Mouse (Mus musculus) small intestine, adult 2 months (tissue): ENCODE results near the gene Klf7. TPM values are rescaled to one million over a fixed set of nuclear protein-coding genes. Genes with fewer than 3 reads are reported as not detected.

Experiments
- H3K27ac ChIP-seq: fragments of 200-500 bp; 2 replicates; pipeline ENCODE4 v1.5.1; 2012; ENCODE audit warnings: low read depth, low read length, control low read depth, inconsistent platforms; ENCODE audit not compliant: insufficient read depth
- H3K27me3 ChIP-seq: fragments of 200-500 bp; 2 replicates; pipeline ENCODE4 v1.6.1; 2012; ENCODE audit warnings: mild to moderate bottlenecking, moderate library complexity, low read length, inconsistent platforms; ENCODE audit not compliant: control insufficient read depth, insufficient read depth
- H3K36me3 ChIP-seq: fragments of 200-500 bp; 2 replicates; pipeline ENCODE4 v1.6.1; 2012; ENCODE audit warnings: mild to moderate bottlenecking, low read length, control low read depth, inconsistent platforms; ENCODE audit not compliant: control insufficient read depth, insufficient read depth
- H3K4me1 ChIP-seq: fragments of 200-500 bp; 2 replicates; pipeline ENCODE4 v1.6.1; 2012; ENCODE audit warnings: low read length, inconsistent platforms, mixed read lengths; ENCODE audit not compliant: control insufficient read depth, insufficient read depth, insufficient read length
- H3K4me3 ChIP-seq: fragments of 200-500 bp; 2 replicates; pipeline ENCODE4 v1.5.1; 2012; ENCODE audit warnings: low read depth, mild to moderate bottlenecking, control low read depth, inconsistent platforms, low read length, moderate library complexity
- CTCF ChIP-seq: fragments of 200-500 bp; IDR thresholded peaks from 2 replicates; pipeline ENCODE4 v1.5.1; 2012; ENCODE audit warnings: low read depth, mild to moderate bottlenecking, control low read depth, inconsistent platforms, low read length, moderate library complexity, mixed read lengths; ENCODE audit not compliant: insufficient replicate concordance, insufficient read length; ENCODE audit errors: extremely low read depth
- POLR2A ChIP-seq: fragments of 200-500 bp; IDR thresholded peaks from 2 replicates; pipeline ENCODE4 v1.6.1; 2012; ENCODE audit warnings: low read depth, mild to moderate bottlenecking, control low read depth, inconsistent platforms, low read length, moderate library complexity
- WGBS: fragments of 180-500 bp; shearing (Covaris S2); methylation state at CpG from one replicate; pipeline ENCODE4 v1.1.7; 2018; 5-methylcytosine and 5-hydroxymethylcytosine counted together
- polyA plus RNA-seq: library from polyadenylated mRNA; depleted of rRNA; stranded (reverse); fragments of >200 nt; gene quantifications from 2 replicates; pipeline ENCODE4 v1.2.3, GENCODE M21; 2012

Gene Klf7
- polyA plus RNA-seq, 1 experiment = 4.1 TPM

DNA sequence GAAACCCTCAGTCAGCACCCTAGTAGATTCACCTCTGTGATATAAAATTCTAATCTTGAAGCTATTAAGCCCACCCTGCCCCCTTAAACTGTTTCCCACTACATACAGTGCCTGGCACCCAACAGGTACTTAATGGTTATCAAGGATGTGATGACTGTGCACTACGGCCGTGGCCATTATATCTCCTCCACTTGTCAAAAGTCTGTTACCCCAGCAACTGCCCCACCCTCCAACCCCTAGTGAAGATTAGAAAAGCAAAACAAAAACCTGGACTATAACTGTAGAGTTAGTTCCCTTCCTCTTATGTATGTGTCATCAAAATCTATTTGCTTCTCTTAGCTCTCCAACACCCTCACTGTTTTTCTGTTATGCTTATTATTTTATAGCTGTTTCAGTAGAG, 40.9 kb downstream of the Klf7 start:
- Histone ChIP-seq H3K27me3 (no peaks in the 10 kb centered on the region), H3K36me3 (peaks cover 13% of the 10 kb centered on the region; the same call in 1 of the 2 replicates), H3K4me1 (peaks cover 12% of the 10 kb centered on the region), H3K27ac (no peak overlapping the region), H3K4me3 (no peak overlapping the region)
- TF ChIP-seq POLR2A = no peak
- TF ChIP-seq CTCF = no peak
- 23% methylated on average over 2 of the region's 2 CpGs for WGBS

DNA sequence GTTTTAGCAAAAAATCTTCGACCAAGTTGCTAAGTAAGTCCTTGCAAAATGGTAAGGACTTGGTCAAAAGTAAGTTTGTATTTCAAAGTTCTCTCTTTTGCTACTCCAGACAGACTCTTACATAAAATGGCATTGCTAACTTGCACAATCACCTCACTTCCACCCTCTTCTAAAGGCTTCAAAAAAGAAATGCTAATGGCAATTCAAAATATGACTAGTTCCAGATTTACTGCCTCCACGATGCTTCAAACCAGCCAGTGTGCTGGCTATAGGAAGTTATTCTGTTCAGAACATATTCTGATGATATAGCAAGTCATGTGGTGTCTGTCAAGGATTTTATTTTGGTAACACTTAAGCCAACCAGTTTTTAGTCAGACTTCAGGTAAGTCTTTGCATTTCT, 41.8 kb downstream of the Klf7 start:
- H3K27me3 ChIP-seq = no peaks in the 10 kb centered on the region
- TF ChIP-seq POLR2A (no peak), CTCF (no peak)
- WGBS = 78% methylated on average over 2 of the region's 2 CpGs
- peaks cover 13% of the 10 kb centered on the region; the same call in 1 of the 2 replicates for H3K36me3 ChIP-seq
- H3K4me3 ChIP-seq = no peak overlapping the region
- peaks cover 10% of the 10 kb centered on the region for H3K4me1 ChIP-seq
- no peak overlapping the region for H3K27ac ChIP-seq

DNA sequence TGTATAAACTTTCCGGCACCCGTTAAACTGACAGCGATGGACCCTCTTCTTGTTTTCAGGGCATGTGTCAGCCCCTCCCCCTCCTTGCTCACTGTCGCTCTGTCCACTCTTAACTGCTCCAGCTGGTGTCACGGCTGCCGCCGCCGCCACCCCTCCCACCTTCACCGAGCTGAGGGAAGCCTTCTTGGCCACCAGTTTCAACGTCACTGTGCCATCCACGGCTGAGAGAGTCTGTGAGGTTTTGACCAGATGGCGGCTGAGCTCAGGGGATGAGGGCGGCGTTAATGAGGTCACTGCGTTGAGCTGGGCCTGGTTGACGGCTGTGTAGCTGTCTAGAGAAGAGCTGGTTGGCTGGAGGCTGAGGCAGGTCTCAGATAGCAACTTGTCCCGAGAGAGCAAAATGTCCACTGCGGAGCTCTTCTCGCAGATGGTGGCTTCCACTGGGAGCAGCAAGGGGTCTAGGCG, 43.3 kb downstream of the Klf7 start:
- 87% methylated on average over 20 of the region's 20 CpGs for WGBS
- no peak overlapping the region for H3K27ac ChIP-seq
- TF ChIP-seq CTCF = no peak
- TF ChIP-seq POLR2A = no peak
- H3K4me1 ChIP-seq = peaks cover 9% of the 10 kb centered on the region
- H3K36me3 ChIP-seq = peaks cover 13% of the 10 kb centered on the region
- H3K27me3 ChIP-seq = no peaks in the 10 kb centered on the region
- peak overlapping the region; percentile 4; the same call in 1 of the 2 replicates for H3K4me3 ChIP-seq

DNA sequence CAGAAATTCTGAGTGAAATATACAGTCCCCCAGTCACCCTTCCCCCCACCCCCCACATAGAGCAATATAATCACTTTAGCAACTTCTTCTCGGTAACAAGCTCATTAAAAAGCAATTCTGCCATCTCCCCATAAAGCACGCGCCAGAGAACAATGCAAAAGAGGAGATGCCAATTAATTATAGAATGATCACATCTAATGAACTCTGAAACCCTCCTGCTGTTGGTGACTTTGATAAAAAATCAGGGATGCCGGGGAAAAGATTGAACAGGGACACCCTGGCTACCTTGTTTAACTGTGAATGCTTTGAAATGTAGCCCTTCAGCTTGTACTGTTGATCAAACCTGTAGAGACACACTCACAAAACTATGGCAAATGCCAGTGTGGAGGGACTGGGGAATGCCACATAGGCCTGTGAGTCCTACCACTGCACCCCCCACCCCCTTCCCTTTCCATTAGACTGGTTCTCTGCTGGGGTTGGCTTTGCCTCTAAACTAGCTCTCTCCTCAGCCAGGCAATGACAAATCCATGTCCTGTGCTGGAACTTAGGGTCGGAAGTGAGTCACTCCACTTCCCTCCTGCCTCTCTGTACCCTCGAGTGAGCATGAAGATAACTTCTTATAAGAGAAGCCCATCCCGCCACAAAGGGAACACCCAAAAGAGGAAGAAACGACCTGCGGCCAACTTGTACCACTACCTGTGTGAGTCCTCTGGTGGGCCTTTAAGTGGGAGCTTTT, 43.9 kb downstream of the Klf7 start:
- Histone ChIP-seq H3K36me3 (peaks cover 13% of the 10 kb centered on the region), H3K4me1 (peaks cover 9% of the 10 kb centered on the region), H3K27me3 (no peaks in the 10 kb centered on the region), H3K4me3 (peak overlapping the region; percentile 4; the same call in 1 of the 2 replicates), H3K27ac (no peak overlapping the region)
- TF ChIP-seq CTCF = no peak
- no peak for TF ChIP-seq POLR2A
- 88% methylated on average over 9 of the region's 9 CpGs for WGBS

DNA sequence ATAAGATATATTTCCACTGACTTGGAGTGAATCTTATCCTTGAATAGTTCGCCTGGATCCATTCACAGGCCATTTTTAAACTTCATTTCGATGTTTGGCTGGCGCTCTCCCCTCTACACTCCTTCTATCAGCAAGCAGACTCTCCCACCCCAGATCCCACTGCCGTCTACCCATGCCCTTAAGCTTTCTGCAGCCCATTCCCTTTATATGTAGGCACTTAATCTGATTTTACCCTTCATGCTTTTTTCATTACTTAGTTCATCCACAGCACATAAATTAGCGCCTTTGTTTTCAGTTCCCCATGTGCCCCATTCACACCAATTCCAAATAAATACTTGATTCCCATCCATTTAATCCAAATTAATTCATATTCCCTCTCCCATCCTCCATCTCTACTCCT, 48.0 kb downstream of the Klf7 start:
- Histone ChIP-seq H3K27ac (no peak overlapping the region), H3K4me3 (no peak overlapping the region), H3K36me3 (peaks cover 16% of the 10 kb centered on the region), H3K27me3 (no peaks in the 10 kb centered on the region), H3K4me1 (peaks cover 4% of the 10 kb centered on the region)
- 96% methylated on average over 5 of the region's 5 CpGs for WGBS
- TF ChIP-seq POLR2A (no peak), CTCF (no peak)

DNA sequence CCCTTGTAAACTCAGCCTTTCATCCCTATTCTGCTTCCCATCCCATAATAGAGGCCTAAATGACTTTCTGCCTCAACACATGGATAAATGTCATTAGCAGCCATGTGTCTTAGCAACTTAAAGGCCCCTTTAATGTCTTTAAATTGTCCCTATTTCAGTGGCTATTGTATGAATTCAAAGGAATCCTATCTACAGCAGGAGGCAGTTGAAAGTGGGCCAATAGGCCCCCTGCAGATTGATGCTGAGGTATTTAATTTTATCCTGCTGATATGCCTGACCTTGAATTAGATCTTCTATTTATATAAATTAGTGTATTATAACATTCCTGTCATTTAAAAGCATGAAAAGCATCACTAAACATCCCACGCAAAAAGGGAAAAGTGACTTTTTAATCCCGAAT, 51.1 kb downstream of the Klf7 start:
- 94% methylated on average over 2 of the region's 2 CpGs for WGBS

DNA sequence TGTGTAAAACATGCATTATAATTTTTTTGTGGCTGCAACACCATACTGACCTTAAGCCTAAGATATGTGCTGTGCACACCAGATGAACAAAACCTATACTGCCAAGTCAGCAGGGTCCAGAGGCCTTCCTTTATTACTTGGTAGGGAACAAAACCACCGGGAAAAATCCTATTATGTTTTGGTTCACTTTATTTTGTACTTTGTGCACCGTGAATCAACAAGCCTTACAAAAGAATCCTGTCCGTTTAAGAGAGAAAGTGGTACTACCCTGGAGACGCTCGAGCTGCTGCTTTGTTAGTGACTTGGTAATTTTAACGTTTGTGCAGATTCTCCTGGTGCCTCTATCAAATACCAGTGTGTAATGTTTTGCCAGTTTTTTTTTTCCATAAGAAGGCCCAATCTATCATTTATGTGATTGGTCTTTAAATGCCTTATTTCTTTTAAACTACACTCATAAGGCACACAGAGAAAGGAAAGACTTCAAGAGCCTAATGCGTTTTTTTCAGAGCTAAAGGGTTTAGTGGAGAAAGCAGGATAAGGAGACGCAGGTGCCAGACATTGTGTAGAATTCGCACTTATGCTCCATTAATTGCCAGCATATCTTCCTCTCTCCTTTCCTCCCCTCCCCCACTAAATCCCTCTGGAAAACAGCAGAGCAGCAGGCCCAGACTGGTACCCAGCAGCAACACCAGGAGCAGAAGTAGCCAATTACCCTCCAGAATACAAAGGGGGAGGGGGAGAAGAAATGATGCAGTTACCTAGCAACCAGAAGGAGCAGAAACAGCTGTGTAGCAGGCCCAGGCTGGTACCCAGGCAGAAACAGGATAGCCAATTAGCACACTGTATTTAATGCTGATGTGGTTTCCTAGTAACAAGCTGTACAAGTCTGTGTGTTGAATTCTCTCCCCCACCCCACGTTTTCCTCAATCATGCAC, 55.5 kb downstream of the Klf7 start:
- TF ChIP-seq CTCF = no peak
- 0 out of 2 replicates have a peak, but pooled peaks cover 1% of the 10 kb centered on the region for H3K36me3 ChIP-seq
- no peaks in the 10 kb centered on the region for H3K27me3 ChIP-seq
- H3K4me1 ChIP-seq = no peaks in the 10 kb centered on the region
- 76% methylated on average over 10 of the region's 10 CpGs for WGBS
- H3K4me3 ChIP-seq = no peak overlapping the region
- H3K27ac ChIP-seq = no peak overlapping the region

More for the DNA sequence above, 51.1 kb downstream of the Klf7 start:
- Histone ChIP-seq H3K4me3 (no peak overlapping the region), H3K36me3 (peaks cover 3% of the 10 kb centered on the region; the same call in 1 of the 2 replicates), H3K27ac (no peak overlapping the region), H3K27me3 (no peaks in the 10 kb centered on the region), H3K4me1 (no peaks in the 10 kb centered on the region)
- TF ChIP-seq POLR2A (no peak), CTCF (no peak)
